Mouse (Mus musculus) liver, adult 2 months (tissue): ENCODE results near the gene Lama2.

Experiments used
- CTCF ChIP-seq: fragments of 200-500 bp; IDR thresholded peaks from 2 replicates; pipeline ENCODE4 v1.5.1; 2011; ENCODE audit warnings: low read depth, low read length, control low read depth
- POLR2A ChIP-seq: fragments of 200-500 bp; IDR thresholded peaks from 2 replicates; pipeline ENCODE4 v1.6.1; 2011; ENCODE audit warnings: low read length, control low read depth; ENCODE audit not compliant: insufficient read depth; ENCODE audit errors: extremely low read depth

- TF ChIP-seq CTCF (no peak), POLR2A (no peak)
Observed at GRCm38 (mm10) chr10:26975372-26975771, 644.2 kb downstream of the Lama2 start.
